Mouse (Mus musculus) layer of hippocampus, postnatal 14 days (tissue): ENCODE measurements around the gene Cadm3. TPM values are rescaled to one million over a fixed set of nuclear protein-coding genes. Genes with fewer than 3 reads are reported as not detected.

Source experiments
- DNase-seq, 2 experiments: peaks; one replicate each; pipeline ENCODE4 v3.0.0; 2021 to 2022; ENCODE audit warnings: low spot score in 2 of 2, mixed read lengths in 1 of 2
- long read RNA-seq, 2 experiments: library from polyadenylated mRNA; stranded (forward); transcript quantifications; one replicate each; pipeline ENCODE4 v2.0.0; 2021
- total RNA-seq, 2 experiments: library from RNA; stranded (reverse); gene quantifications; 2 replicates each; pipeline ENCODE4 v1.2.3; 2021

Gene Cadm3
- 100 to 1,000 TPM; 351 to 367 TPM for total RNA-seq
- long read RNA-seq, experiment 1, partial matches to known transcripts: 1 of 8 reads
- long read RNA-seq, experiment 1, other reads (novel, unspliced or antisense): 7 of 8 reads
- long read RNA-seq, experiment 2, full-length matches to known transcripts: 1 of 17 reads
- long read RNA-seq, experiment 2, partial matches to known transcripts: 0 of 17 reads
- long read RNA-seq, experiment 2, other reads (novel, unspliced or antisense): 16 of 17 reads

DNA sequence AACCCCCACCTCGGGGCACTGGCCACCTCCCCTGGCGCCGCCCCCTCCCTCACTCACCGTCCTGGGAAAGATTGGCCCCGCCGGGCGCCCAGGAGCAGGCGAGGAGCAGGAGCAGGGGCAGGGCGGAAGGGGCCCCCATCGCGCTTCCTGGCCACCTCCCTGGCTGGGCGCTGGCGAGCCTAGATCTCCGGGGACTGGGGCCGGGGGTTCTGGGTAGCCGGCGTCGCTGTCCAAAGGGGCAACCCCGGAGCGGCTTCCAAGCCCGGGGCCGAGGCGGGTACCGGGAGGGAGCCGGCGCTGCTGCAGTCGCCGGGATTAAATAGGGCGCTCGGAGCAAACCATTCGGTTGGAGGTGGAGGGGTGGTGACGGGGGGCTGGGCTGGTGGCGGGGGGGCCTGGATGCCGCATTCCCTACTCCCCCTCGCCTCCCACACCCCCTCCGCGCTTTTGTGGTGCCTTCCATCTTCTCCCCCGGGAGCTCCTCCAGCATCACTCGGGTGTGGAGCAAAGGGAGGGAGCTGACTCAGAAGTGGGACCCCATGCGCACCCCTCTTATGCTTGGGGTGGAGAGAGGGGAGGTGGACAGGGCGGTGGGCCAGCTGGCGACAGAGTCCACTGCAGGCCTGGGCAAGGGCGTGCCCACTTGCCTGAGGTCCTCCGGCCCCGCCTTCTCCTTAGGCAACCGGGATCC lies at the start of gene Cadm3:
Gene Cadm3 (minus strand): TSS at position 340 of the 691 bp plus-strand sequence.
- peak; percentile 84 to 86 for DNase-seq

DNA sequence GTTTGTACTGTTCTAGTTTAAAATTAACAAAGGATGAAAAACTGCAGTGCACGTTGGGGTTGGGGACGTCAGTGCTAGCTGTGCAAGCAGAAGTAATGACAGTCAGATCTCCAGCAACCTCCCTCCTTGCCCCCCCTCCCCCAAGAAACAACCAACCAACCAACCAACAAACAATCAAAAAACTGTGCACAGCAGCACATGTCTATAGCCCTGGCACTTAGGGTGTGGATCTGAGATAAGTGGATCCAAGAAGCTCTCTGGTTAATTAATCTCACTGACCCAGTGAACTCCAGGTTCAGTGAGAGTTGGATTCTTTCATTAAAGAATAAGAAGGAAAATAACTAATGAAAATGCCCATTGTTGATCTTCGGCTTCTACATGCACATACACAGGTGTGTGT lies 47.1 kb upstream of the Cadm3 start:
- DNase-seq: no peak

DNA sequence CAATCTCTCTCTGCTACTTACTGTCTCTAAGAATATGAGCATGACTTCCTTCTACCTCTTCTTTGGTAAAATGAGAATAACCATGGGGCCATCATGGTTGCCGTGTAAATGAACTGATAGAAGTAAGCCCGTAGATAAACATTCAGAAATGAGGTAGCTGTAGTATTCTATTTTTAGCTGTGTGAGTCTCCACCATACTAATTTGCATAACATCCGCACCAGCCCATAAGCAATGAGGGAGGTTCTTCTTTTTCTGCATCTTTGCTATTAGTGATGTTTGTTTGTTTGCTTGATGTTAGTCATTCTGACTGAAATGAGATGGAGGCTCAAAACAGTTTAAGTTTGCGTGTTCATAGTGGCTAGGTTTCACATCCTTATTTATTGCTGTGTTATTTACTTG lies 44.4 kb upstream of the Cadm3 start:
- DNase-seq: no peak

GRCm38 (mm10) chr1:173409066-173409465 lies 41.6 kb upstream of the Cadm3 start:
- no peak for DNase-seq

DNA sequence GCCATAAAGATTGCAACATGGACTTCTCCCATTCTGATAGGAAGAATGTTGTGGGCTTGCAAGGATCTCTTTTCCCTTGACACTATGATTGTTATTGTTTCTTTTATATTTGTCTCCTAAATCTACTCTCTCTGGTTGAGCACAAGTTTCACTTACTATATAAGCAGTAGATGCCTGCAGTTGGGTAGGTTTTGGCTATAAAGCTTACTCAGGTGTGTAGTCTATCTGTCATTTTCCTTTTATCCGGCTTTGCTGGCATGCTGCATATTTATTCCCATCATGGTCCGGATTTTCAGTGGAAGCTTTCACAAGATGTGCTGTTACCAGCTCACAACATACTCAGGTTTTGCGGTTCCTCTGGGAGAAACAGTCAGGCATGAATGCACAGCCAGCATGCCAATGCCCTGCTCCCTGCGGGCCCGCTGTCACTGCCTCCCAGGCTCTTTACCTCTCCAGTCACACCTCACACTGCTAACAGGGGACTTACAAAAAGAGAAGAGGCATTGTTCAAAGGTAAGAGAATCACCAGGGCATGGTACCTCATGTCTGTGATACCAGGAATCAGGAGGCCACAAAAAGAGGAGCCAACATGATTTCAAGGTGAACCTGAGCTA lies 37.3 kb upstream of the Cadm3 start:
- DNase-seq: no peak

DNA sequence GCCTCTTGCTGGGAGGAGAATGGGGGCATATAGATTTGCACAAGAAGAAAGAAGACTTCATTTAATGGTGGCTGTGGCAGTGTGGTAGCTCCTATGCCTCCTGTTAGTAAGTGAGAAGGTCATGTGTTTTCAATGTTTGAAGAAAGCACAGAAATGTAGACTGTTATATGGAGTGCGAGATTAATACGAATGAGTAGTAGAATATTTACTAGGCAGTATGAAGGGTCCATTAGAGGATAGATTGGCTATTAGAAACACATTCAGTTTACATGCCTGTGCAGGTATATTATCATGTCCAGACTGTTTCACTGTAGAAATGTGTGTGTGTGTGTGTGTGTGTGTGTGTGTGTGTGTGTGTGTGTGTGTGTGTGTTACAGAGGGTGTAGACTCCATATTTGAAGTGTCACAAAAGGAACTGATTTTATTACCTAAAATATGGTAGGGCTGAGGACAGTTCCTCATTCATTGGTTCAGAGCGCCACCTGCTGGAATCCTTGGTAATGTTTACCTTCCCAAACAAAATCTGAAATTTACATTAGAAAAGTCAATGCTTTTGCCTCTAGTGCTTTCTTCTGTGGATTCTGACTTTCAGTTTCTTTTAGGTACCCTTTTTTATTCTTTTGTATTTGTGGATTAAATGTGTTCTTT lies 31.0 kb upstream of the Cadm3 start:
- peak; percentile 60 to 74 for DNase-seq

DNA sequence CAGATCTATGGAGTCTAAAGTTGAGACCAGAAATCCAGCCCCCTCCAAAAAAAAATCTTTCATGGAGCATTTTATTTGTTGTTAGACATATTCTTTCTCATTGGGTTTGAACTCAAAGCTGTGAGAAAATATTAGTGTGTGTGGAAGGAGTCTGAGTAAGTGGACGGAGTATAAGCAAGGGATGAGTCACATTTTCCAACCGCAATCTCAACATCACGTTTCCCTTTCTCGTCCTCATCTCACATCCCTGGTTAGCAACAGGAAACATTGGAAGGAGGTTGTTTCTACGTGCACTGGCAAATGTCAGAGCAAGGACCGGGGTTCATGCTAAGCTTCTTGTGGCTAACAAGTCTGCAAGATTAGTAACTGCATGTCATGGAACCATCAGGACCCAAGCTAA lies 24.3 kb upstream of the Cadm3 start:
- DNase-seq: no peak

DNA sequence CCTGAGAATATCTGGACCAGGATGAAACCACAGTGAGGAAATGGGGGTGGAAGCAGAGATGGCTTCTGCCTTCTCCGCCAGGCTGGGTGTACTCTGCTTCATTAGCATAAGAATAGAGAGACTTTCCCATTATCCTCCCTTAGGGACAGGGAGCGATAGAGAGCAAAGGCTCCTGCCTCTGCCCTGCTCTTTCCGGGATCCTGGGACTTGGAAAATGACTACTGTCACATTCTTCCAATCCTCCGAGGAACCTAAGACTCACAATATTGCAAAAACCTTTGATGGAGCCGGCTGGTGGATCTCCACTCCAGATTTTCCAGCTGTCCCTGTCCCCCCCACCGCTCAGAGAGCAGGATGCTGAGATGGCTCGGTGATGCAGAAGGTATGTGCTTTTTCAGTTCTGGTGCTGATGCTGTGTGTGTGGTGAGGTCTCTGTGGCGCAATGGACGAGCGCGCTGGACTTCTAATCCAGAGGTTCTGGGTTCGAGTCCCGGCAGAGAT lies 22.5 kb upstream of the Cadm3 start:
- peak; percentile 94 to 95 for DNase-seq

- no peak for DNase-seq
These were observed 21.9 kb upstream of the Cadm3 start for GRCm38 (mm10) chr1:173389431-173389830.

- no peak for DNase-seq
These were observed 13.9 kb upstream of the Cadm3 start for GRCm38 (mm10) chr1:173381436-173381835.

DNA sequence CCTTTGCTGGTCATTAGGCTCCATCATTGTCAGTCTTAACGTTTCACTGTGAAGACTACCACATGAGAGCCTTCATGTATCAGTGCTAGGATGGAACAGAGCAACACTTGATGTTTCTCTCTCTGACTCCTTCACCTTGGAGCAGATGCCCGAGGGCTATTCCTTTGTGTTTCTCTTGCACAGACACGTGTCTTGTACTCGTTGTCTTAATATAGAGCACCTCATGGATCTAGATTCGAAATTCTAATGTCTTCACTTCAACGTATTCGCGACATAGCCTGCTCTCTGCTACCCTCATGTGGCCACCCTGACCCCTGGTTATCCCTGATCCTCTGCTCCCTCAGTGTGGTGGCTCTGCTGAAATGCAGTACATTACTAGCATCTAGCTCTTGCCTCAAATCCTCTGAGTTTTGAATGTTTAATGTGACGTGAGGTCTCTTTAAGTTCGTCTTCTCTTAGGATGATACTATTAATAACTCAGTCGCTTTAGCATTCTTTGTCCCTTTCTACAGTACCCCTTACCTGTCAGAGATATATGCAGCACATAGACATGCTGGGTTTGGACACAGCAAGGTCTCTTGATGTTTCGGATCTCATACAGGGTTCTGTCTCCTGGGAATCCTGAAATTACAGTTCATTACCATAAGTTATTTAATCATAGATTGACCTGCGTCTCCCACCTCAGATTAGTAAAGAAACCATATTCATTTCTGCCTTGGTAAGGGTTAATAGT lies 10.1 kb upstream of the Cadm3 start:
- DNase-seq: peak; percentile 73 to 83

DNA sequence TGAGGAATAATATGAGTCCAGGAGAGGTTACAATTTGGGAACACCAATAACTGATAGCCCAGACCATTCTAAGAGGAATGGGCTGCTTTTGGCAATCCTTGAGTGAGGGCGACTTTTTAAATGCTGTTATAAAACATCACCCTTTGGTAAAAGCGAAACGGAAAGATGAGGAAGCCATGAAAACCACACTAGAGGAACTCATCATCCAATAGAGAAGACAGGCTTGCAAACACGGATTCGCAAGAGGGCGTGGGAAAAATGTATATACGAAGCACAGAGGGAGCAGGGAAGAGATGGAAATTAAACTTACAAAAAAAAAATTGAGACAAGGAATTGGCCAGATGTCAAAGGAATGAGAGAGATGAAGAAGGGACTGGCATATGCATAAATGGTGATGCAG lies 6.5 kb upstream of the Cadm3 start:
- DNase-seq: no peak

- DNase-seq: no peak
These were observed 4.1 kb upstream of the Cadm3 start for GRCm38 (mm10) chr1:173371586-173371985.

DNA sequence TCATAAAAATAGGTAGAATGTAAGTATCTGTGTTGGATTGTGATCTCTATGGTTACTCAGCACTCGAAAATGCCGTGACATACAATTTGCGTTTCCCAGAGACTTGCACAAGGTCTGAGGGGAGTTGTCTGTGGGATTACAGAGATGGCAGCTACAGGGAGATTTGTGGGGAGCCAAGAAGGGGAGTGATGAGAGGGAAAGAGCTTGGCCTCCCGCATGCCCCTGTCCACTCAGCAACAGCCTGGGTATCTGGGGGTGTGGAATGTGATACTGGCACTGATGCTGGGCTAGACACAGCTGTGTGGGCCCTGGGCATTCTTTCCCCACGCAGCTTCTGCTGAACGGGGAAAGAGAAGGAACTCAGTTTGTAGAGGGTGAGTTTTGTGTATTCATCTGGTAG lies 3.0 kb upstream of the Cadm3 start:
- no peak for DNase-seq

DNA sequence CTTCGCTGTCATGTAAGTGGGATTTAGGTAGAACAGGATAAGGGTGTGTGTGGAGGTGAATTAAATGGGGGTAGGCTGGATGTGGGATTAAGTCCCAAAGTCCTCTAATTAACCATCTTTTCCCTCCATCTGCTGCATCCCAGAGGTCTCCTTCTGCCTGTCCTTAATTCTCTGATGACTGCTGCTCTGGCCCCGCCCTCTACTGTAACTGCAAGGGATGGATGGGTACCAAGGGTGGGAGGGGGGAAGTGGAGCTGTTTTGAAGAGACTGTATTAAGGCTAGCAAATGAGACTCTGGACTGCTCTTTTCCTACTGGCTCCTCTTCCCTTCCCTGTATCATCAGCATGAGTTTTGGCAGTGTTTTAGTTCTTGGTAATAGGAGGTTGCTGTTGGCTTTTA lies 2.1 kb upstream of the Cadm3 start:
- DNase-seq: no peak

- DNase-seq: peak in 1 of 2 experiments; percentile 42
These were observed 667 bp downstream of the Cadm3 start for GRCm38 (mm10) chr1:173366701-173367355.

DNA sequence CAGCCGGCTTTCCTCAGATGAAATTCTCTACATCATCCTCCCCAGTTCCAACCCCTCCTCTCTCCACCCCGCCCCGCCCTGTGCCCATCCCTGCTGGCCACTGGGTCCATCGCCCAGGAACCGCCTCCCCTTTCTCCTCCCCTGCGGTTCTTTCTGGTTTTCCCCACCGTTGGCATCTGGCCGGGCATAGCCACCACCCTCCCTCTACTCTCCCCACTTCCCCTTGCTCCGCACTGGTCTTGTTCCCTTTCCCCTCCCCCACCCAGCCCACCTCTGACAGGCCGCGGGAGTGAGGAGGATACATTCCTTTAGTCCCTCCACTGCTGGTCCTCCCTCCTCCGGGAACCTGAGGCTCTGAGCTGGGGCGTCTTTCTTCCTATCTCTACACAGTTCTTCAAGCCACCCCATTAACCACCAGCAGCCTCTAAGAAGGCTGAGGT lies 1.5 kb downstream of the Cadm3 start:
- DNase-seq: no peak

- no peak for DNase-seq
These were observed 3.2 kb downstream of the Cadm3 start for GRCm38 (mm10) chr1:173364125-173364800.

- DNase-seq: no peak
These were observed 4.1 kb downstream of the Cadm3 start for GRCm38 (mm10) chr1:173363436-173363835.

DNA sequence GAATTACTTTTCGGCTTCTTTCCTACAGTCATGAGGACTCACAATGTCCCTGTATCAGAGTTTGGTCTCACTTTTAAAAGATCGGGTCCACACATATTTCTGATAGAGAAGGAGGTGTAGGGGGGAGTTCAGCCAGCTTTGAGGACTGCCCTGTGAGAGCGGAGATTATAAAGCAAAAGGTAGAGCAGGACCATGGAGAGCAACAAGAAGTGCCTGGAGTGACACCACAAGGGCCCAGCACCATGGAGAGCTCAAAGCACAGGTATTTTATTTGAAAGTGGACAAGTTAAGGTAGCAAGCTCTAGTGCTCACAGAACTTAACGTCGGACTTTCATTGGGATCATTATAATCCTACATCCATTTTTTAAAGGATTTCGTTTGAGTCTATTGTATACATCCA lies 5.8 kb downstream of the Cadm3 start:
- no peak for DNase-seq
